Mouse (Mus musculus): ENCODE measurements around the gene Mlf2. TPM values are rescaled to one million over a fixed set of nuclear protein-coding genes. Genes with fewer than 3 reads are reported as not detected.

The Mlf2 gene
- total and polyA plus RNA-seq, 3 experiments = 154 to 340 TPM; not detected in 1

DNA sequence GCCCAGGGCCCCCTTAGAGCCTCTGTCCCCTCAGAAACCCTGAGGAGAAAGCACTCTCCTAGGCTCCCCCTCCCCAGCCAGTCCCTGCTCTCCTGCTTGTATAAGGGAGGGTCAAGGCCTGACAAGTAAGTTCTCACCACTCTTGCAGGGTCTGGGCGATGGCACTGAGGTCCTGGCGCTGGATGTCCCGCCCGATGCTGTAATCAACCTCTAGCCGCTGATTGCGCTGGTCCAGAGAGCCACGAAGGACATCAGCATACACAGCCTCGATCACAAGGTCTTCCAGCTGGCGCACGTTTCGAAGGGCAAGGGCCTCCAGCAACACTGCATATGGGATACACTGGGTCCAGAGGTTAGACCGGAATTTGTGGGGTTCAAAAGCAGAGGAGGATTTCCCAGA is 29.8 kb downstream of the Mlf2 start:
- Histone ChIP-seq H3K4me1 (ENCODE audit: control insufficient read depth in 1 of 2, insufficient read depth in 2 of 2, low read length in 2 of 2) (peaks cover 0 to 9% of the 10 kb centered on the region in 2 experiments; a peak in 3 of 4 replicates), H3K27ac (ENCODE audit: control insufficient read depth, low read depth, low read length) (no peak overlapping the region), H3K9ac (ENCODE audit: control insufficient read depth, low read depth, low read length, poor library complexity, severe bottlenecking) (no peak overlapping the region), H3K4me3 (ENCODE audit: control insufficient read depth in 1 of 2, insufficient read depth in 1 of 2, low read depth in 2 of 2, low read length in 2 of 2) (no peak overlapping the region), H3K36me3 (ENCODE audit: control insufficient read depth in 1 of 2, insufficient read depth in 2 of 2, low read length in 2 of 2) (peaks cover 3 to 14% of the 10 kb centered on the region in 2 experiments), H3K9me3 (replicated peaks; ENCODE audit: insufficient read depth, low read length) (no peaks in the 10 kb centered on the region), H3K79me2 (ENCODE audit: control insufficient read depth, insufficient read depth, low read length, poor library complexity) (peaks cover 14% of the 10 kb centered on the region), H3K27me3 (ENCODE audit: control insufficient read depth in 1 of 2, insufficient read depth in 2 of 2, low read length in 2 of 2) (no peaks in the 10 kb centered on the region)
- TF ChIP-seq CTCF (IDR thresholded peaks at IDR 0.05 in 2 of 3, conservative IDR thresholded peaks at IDR 0.05 in 1 of 3; ENCODE audit: control insufficient read depth in 1 of 3, insufficient read depth in 1 of 3, low read depth in 2 of 3, low read length in 3 of 3, poor library complexity in 1 of 3, severe bottlenecking in 1 of 3) (no peak), POLR2A (IDR thresholded peaks at IDR 0.05; ENCODE audit: control insufficient read depth in 1 of 2, insufficient read depth in 1 of 2, low read depth in 1 of 2, low read length in 2 of 2, poor library complexity in 1 of 2) (peak in 1 of 2 experiments; percentile 12; a peak in 1 of 4 replicates)
- no peak for DNase-seq (ENCODE audit: low read depth, low spot score)

GRCm38 (mm10) chr6:124964638-124965037 is 33.5 kb downstream of the Mlf2 start:
- no peak for DNase-seq (ENCODE audit: low read depth, low spot score)
- no peaks in the 10 kb centered on the region for H3K27me3 ChIP-seq (ENCODE audit: control insufficient read depth in 1 of 2, insufficient read depth in 2 of 2, low read length in 2 of 2)
- peak overlapping the region; percentile 99 for H3K9ac ChIP-seq (ENCODE audit: control insufficient read depth, low read depth, low read length, poor library complexity, severe bottlenecking)
- H3K36me3 ChIP-seq (ENCODE audit: control insufficient read depth in 1 of 2, insufficient read depth in 2 of 2, low read length in 2 of 2) = peaks cover 1 to 18% of the 10 kb centered on the region in 2 experiments; a peak in 2 of 4 replicates
- peak overlapping the region; percentile 56 to 92 for H3K4me3 ChIP-seq (ENCODE audit: control insufficient read depth in 1 of 2, insufficient read depth in 1 of 2, low read depth in 2 of 2, low read length in 2 of 2)
- H3K4me1 ChIP-seq (ENCODE audit: control insufficient read depth in 1 of 2, insufficient read depth in 2 of 2, low read length in 2 of 2) = peaks cover 0 to 12% of the 10 kb centered on the region in 2 experiments; a peak in 3 of 4 replicates
- peak overlapping the region; percentile 94 for H3K27ac ChIP-seq (ENCODE audit: control insufficient read depth, low read depth, low read length)
- H3K79me2 ChIP-seq (ENCODE audit: control insufficient read depth, insufficient read depth, low read length, poor library complexity) = peaks cover 16% of the 10 kb centered on the region
- H3K9me3 ChIP-seq (replicated peaks; ENCODE audit: insufficient read depth, low read length) = no peaks in the 10 kb centered on the region
- TF ChIP-seq POLR2AphosphoS5 (IDR thresholded peaks at IDR 0.05; ENCODE audit: borderline replicate concordance, low read depth, low read length) (no peak), TBP (IDR thresholded peaks at IDR 0.05; ENCODE audit: low read depth, low read length) (no peak), CTCF (IDR thresholded peaks at IDR 0.05 in 2 of 3, conservative IDR thresholded peaks at IDR 0.05 in 1 of 3; ENCODE audit: control insufficient read depth in 1 of 3, insufficient read depth in 1 of 3, low read depth in 2 of 3, low read length in 3 of 3, poor library complexity in 1 of 3, severe bottlenecking in 1 of 3) (no peak), ELF1 (IDR thresholded peaks at IDR 0.05; ENCODE audit: low read depth, low read length) (no peak), MYB (IDR thresholded peaks at IDR 0.05; ENCODE audit: low read depth, low read length) (no peak), GATA1 (IDR thresholded peaks at IDR 0.05; ENCODE audit: low read depth, low read length) (no peak), EP300 (IDR thresholded peaks at IDR 0.05; ENCODE audit: low read depth in 1 of 2, low read length in 2 of 2) (no peak)

DNA sequence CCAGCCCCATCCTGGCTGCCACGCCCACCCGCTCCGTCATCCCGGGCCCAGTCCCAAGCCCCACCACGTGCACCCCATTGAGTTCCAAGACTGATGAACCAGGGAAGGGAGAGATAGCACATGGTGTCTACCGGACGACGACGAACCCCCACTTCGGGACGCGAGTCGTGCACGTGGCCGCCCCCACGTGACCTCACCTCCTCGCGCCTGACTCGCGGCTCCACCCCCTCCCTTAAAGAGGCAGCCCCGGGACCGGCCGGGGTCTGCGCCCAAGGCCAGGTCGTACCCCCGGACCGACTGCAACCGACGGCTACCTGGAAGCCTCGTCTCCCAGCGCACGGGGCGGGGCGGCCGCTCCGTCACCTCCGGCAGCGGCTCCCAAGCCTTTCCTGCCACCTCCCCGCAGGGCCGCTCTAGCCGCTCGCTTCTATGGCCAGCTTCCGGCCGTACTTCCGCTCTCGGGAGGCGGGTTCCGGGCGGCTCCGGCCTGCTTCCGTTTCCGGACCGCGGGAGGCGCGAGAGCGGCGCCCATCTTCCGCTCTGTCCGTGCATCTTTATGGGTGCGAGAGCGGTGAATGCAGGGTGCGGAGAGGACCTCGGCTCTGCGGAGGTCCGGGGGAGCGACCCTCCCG is 34.0 kb downstream of the Mlf2 start, which contains the start of gene Cops7a:
Cops7a (minus strand) TSS at position 451 of the 632 bp plus-strand sequence.
- H3K27ac ChIP-seq (ENCODE audit: control insufficient read depth, low read depth, low read length) = peak within 1 kb of the TSS; percentile 94
- peak; percentile 97 for DNase-seq (ENCODE audit: low read depth, low spot score)
- H3K79me2 ChIP-seq (ENCODE audit: control insufficient read depth, insufficient read depth, low read length, poor library complexity) = peaks cover 16% of the 10 kb centered on the region
- H3K4me3 ChIP-seq (ENCODE audit: control insufficient read depth in 1 of 2, insufficient read depth in 1 of 2, low read depth in 2 of 2, low read length in 2 of 2) = peak within 1 kb of the TSS; percentile 75 to 92
- no peaks in the 10 kb centered on the region for H3K27me3 ChIP-seq (ENCODE audit: control insufficient read depth in 1 of 2, insufficient read depth in 2 of 2, low read length in 2 of 2)
- H3K9me3 ChIP-seq (replicated peaks; ENCODE audit: insufficient read depth, low read length) = no peaks in the 10 kb centered on the region
- peaks cover 0 to 12% of the 10 kb centered on the region in 2 experiments; a peak in 3 of 4 replicates for H3K4me1 ChIP-seq (ENCODE audit: control insufficient read depth in 1 of 2, insufficient read depth in 2 of 2, low read length in 2 of 2)
- peak within 1 kb of the TSS; percentile 99 for H3K9ac ChIP-seq (ENCODE audit: control insufficient read depth, low read depth, low read length, poor library complexity, severe bottlenecking)
- H3K36me3 ChIP-seq (ENCODE audit: control insufficient read depth in 1 of 2, insufficient read depth in 2 of 2, low read length in 2 of 2) = peaks cover 1 to 18% of the 10 kb centered on the region in 2 experiments; a peak in 2 of 4 replicates
- no peak for TF ChIP-seq GATA1 (IDR thresholded peaks at IDR 0.05; ENCODE audit: low read depth, low read length)
- peak; percentile 72; the same call in 1 of the 2 replicates for TF ChIP-seq BHLHE40 (IDR thresholded peaks at IDR 0.05; ENCODE audit: borderline replicate concordance, low read depth, low read length)
- peak; percentile 100 for TF ChIP-seq MAX (IDR thresholded peaks at IDR 0.05; ENCODE audit: low read length)
- peak; percentile 53; the same call in 1 of the 2 replicates for TF ChIP-seq TBP (IDR thresholded peaks at IDR 0.05; ENCODE audit: low read depth, low read length)
- no peak for TF ChIP-seq NRF1 (IDR thresholded peaks at IDR 0.05; ENCODE audit: insufficient read depth, low read depth, low read length, poor library complexity, severe bottlenecking)
- TF ChIP-seq MYB (IDR thresholded peaks at IDR 0.05; ENCODE audit: low read depth, low read length) = no peak
- TF ChIP-seq EP300 (IDR thresholded peaks at IDR 0.05; ENCODE audit: low read depth in 1 of 2, low read length in 2 of 2) = no peak
- TF ChIP-seq USF2 (IDR thresholded peaks at IDR 0.05; ENCODE audit: borderline replicate concordance in 1 of 2, insufficient read depth in 1 of 2, low read depth in 1 of 2, low read length in 2 of 2) = peak in 1 of 2 experiments; percentile 90; a peak in 2 of 4 replicates
- TF ChIP-seq NELFE (IDR thresholded peaks at IDR 0.05; ENCODE audit: low read depth, low read length) = peak; percentile 93
- TF ChIP-seq TAL1 (IDR thresholded peaks at IDR 0.05; ENCODE audit: low read length) = no peak
- TF ChIP-seq POLR2AphosphoS5 (IDR thresholded peaks at IDR 0.05; ENCODE audit: borderline replicate concordance, low read depth, low read length) = no peak
- no peak for TF ChIP-seq CHD2 (IDR thresholded peaks at IDR 0.05; ENCODE audit: low read length)
- no peak for TF ChIP-seq RCOR1 (IDR thresholded peaks at IDR 0.05; ENCODE audit: low read depth, low read length)
- no peak for TF ChIP-seq ZNF384 (IDR thresholded peaks at IDR 0.05; ENCODE audit: low read depth, low read length)
- TF ChIP-seq USF1 (IDR thresholded peaks at IDR 0.05; ENCODE audit: low read depth, low read length) = peak; percentile 96
- TF ChIP-seq SMC3 (IDR thresholded peaks at IDR 0.05; ENCODE audit: low read depth, low read length) = no peak
- peak; percentile 96 for TF ChIP-seq HCFC1 (IDR thresholded peaks at IDR 0.05; ENCODE audit: low read depth, low read length)
- no peak for TF ChIP-seq UBTF (IDR thresholded peaks at IDR 0.05; ENCODE audit: borderline replicate concordance, insufficient read depth, low read depth, low read length)
- no peak for TF ChIP-seq MAFK (IDR thresholded peaks at IDR 0.05; ENCODE audit: borderline replicate concordance, low read depth, low read length)
